Mouse (Mus musculus): ENCODE measurements at regions not wholly inside any gene's neighbourhood (a gene's known extent, or its start where the extent isn't known, plus 50 kb on each side); places are given as distances from the start of the nearest gene placed in this dataset.

DNA sequence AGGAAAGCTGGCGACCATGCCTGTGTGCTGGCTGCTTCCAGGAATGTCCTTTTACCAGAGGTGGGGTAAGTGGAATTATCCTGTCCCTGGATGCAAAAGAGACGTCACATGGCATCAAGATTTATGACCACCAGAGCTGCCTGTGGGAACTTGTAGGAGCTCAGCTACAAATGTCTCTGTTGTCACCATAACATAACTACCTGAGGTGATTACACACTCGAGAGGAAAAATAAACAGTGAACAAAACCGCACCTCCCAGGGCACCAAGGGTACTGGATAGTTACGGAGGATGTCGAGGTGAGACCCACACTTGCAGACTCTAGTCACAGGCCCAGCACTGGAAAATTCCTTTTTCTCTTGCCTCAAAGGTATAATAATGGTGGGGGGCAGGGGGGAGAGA is 185.1 kb upstream of the Foxq1 start:
- intact Hi-C loops (cut with DNase I): no loop called here
- DNase-seq: no peak

DNA sequence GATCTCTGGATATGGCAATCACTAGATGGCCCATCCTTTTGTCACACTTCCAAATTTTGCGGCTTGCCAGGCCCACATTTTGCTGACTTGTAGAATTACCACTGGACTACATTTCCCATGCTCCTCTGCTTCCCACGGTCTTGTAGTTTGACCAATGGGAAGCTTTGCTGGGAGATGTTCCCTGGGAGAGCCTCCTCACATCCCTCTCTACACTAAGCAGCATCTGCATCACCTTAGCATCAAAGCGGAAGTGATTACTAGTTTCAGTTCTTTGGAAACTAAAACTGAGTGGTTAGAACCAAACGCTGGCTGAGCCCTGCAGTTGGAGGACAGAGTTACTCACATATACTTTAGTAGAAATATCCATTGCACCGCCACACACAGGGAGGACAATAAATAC is 181.9 kb upstream of the Foxq1 start:
- DNase-seq: no peak
- intact Hi-C loops (cut with DNase I): no loop called here

DNA sequence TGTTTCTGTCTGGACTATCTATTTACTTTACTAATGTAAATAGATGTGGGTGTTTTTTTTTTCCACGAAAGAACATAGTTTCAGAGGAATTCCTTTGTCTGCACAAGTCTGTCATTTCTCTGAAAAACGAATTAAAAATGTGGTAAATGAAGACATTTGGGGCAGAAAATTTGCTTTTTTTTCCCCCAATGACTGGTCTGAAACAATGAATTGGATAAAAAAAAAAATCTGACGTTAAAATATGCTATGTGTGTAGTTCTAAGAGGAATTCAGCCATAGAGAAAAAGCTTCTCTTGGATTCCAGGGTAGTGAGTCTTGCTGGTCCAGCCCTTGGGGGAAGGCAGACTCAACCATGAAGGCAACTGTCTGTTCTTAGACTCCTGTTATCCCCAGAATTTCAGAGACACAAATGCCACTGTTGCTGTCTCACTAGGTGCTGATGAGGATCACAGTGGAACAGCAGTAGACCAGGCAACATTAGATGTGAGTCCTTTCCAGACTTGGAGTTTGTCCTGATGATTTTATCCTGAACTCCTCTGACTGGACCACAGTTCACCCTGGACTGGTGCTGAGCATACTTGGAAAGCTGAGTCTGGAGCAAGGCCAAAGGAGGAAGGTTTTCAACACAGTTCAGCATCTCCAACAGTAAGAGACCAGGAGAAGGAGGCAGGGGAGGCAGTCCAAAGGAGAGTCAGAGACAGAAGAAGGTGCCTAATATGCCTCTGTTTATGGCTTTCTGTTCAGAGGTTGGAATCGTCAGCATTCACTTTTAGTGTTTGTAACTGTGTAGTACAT is 162.3 kb upstream of the Foxq1 start:
- no peak for DNase-seq
- intact Hi-C loops (cut with DNase I): no loop called here

DNA sequence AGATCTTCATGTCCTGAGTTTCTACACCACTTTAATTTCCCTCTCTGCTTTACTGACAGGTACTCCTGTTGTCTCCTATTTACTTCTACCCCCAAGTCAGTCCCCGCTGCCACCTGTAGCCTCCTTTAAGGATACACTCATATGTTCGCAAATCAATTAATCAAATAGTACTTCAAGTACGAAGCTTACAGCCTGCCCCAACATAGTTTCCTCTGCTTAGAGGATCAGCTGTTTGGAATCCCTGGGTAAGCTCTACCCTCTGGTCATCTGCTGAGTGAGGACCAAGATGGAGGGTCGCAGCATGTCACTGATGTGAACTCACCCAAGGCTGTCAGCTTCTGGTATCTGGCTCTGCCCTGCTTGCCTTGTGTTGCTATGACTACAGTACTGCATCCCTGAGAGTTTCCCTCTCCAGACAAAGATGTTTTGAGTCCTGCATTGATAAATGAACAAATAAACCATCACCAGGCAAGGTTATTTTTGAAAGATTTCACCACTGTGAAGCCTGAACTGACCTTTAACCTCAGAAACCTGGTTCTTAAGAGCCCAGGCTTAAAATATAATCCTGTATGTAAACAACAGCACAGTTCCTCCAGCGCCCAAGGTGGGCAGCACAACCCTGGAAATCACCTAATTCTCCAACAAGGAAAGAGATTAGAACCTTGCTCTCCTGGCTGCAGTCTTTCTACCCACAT is 159.6 kb upstream of the Foxq1 start:
- intact Hi-C loops (cut with DNase I): no loop called here
- DNase-seq: no peak

DNA sequence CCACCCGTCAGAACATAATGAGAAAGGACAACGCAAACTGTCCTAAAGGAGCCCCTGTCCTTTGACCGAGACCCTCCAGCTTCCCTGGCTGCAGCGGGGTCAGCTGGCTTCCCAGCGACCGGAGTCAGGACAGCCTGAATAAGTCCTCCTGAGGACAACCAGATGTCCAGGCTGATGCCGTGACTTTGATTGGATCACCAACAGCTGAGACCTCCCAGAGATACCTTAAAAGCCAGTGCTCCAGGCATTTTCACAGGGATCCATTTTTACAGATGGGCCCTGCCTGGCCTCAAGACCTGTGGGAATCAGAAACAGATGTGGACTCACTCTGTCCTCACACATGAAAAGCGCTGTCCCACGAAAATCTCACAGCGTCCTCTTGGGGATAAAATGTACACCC is 158.7 kb upstream of the Foxq1 start:
- DNase-seq: no peak
- intact Hi-C loops (cut with DNase I): no loop called here

DNA sequence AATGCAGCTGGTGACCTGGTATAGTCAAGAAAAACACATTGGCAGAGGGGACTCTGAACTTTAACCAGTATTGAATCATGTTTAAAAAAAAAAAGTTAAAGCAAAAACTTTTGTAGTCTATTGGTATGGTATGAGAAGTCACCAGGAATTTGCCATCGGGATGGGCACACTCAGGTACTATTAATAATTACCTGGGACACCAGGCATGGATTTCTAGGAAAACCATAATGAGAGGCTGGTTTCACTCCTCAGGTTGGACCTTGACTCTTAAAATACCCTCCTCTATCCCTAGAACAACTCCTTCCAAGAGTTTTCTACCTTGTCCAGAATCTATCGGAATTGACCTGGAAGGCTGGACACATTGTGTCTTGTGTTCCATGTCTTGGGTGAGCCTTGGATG is 155.5 kb upstream of the Foxq1 start:
- DNase-seq: no peak
- intact Hi-C loops (cut with DNase I): no loop called here

DNA sequence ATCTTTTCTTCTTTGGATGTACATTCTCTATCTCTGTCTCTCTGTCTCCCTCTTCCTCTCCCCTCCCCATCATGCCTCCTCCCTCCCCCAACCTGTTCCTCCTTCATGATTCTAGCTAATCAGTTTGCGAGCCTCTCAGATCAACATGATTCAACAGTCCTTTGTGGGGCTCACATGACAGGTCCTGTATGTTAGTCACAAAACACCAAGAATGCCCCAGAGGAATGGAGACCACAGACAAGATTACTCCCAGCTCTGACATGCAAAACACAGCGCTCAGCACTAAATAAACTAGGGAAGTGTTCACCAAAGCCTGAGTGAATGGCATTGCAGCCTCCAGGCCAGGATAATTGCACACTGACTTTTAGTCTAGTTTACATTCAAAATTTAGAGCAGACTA is 150.6 kb upstream of the Foxq1 start:
- intact Hi-C loops (cut with DNase I): no loop called here
- DNase-seq: no peak

DNA sequence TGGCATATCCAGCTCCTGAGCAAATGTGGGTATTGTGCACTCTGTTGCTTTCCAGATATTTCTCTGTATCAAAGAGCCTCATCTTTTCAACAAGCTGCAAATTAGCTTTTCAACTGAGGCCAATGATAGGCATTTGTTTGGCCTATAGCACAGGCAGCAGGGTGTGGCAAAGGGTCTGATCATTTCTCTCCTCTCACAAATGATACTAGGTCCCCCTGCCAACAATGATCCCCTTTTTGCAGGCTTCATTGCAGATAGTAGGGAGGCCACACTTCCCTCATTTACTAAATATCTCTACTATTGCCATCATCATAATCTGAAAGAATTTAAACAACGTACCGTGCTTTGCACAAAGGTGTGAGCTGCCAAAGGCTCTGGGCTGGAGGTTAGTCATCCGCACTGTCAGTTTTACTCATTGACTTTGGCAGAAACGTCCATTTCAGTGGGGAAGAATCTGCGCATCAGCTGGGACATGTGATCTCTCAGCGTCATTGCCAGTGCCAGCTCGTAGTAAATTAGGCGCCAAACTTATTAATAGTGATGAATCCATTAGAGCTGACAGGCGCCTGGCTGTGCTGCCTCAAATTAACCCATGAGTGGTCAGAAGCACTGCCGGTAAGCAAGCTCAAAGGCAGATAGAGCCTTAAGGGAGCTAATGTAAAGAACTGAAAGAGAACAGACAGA is 147.4 kb upstream of the Foxq1 start:
- intact Hi-C loops (cut with DNase I): no loop called here
- no peak for DNase-seq

DNA sequence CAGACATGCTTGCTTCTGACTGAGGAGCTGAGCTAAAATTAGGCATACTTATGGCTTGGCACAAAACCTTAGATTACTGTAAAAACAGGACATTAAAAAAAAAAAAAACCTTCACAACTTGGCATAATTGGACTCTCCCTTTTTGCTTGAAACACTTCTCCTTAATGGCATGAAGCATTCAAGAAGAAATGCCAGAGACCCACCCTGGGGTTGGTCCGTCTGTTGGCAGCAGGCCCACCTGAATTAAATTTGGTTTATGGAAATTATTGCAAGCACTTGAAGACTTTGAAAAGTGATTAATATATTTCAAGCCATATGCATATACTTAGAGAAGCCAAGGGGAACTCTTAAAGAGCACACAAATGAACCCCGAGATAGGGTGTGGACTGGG is 146.8 kb upstream of the Foxq1 start:
- DNase-seq: no peak
- intact Hi-C loops (cut with DNase I): no loop called here

DNA sequence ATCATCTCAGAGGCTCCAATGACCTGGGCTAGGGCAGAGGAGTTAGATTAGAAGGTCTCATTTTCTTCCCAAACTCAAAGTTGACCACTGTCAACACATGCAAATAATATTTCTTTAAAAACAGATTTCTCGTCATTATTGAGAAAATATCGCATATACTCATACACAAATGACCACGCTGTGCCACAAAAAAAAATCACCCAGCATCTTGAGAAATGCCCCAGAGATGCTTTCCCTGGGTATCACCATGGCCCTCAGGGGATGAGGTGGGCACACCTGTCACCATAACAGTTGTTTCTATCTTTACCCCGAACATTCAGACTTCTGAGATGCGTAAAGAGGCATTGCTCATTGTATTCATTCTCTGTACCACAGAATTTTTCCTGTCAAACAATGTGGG is 134.4 kb upstream of the Foxq1 start:
- no peak for DNase-seq
- intact Hi-C loops (cut with DNase I): no loop called here

DNA sequence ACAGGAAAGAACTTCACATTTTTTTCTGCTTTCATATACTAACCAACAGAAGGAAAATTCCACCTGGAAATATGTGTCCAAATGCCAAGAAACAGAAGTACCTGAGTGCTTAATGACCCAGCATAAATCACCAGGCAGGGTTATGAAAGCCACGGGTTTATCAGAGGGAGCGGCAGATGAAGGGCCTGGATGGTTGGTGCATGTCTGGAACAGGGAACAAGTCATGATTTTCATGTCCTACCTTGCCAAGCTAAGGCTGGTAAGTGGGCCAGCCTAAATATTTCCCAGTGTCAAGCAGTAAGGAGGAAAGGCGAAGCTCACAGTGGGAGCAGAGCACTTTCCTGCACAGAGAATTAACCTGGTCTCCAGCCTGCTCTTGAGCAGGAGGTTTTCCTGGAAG is 132.3 kb upstream of the Foxq1 start:
- intact Hi-C loops (cut with DNase I): no loop called here
- DNase-seq: no peak

DNA sequence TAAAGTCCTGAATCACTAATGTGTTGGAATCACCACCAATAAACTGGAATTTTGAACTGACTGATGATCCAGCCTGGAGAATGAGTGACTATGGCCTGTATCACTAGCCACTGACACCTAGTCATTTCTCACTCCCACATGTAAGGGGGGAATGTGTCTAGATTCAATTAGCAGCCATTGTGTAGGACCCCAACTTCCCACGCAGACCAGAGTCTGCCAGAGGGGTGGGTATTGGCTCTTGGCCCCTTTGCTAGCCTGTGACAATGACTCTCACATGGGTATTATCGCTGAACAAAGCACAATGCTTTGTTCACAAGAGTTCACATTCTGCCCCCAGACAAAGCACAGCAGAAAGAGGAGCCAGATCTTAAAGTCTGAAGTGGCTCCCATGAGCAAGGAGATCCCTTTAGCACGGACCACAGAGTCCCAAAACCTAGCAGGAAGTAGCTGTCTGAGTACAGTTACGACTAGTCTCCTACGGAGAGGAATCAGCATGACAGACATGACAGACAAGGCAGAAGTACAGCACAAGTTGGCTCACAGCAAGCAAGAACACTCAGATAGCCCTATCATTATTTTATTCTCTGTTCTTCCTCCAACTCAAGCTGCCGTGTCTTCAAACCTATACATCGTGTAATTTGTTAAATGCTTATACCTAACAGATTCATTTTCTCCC is 130.0 kb upstream of the Foxq1 start:
- intact Hi-C loops (cut with DNase I): no loop called here

DNA sequence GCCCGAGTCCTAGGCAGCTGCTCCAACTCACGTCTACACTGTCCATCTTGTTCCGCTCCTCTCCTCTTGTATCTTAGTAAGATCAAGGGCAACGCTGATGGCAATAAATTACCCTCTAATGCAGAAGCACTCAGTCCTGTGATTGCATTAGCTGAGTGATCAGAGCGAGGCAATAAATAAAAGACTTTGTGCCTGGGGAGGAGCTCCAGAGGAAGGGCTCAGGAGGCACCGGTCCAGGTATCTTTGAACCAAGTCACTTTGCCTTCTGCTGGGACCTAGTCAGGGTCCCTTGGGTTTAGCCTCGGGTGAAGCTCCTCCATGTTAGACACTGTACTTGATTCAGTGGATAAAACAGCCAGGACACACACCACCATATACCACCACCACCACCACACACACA is 119.5 kb upstream of the Foxq1 start:
- intact Hi-C loops (cut with DNase I): no loop called here
- no peak for DNase-seq

More for the DNA sequence above, 130.0 kb upstream of the Foxq1 start:
- no peak for DNase-seq

DNA sequence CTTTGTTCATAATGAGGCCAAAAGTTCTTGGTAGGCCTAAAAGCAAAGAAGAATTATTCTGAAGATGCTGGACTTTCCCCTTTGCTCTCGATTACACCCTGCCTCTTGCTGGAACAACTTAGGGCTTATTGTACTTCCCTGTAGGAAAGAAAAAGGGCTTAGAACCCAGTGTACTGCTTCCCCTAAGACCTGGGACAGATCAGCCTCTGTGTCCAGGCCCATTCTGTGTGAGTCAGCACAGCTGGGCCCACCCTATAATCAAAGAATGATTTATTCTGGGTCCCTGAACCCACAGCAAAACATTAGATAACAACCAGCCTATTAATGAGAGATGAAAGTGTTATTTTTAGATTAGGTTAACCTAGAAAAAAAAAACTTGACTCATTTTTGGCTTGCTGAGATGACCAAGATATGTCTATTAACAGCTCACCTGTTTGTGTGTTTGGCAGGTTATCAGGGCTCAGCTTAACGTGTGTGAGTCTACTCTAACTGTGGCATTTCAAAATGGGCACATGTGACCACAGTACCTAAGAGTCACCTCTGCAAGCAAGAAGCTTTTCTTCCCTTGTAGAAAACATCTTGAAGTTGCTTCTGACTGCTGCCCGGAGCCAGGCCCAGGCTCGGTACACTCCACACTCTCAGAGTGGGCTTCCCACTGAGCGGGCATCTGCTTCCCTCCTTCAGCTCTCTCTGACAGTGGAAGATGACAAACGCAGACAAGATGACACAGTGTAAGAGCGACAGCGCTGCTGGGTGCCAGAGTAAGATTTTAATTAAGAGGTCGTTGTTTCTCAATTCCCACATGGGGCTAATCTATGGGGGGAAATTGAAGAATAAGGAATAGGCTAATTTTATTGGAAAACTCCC is 115.9 kb upstream of the Foxq1 start:
- intact Hi-C loops (cut with DNase I): no loop called here
- no peak for DNase-seq

DNA sequence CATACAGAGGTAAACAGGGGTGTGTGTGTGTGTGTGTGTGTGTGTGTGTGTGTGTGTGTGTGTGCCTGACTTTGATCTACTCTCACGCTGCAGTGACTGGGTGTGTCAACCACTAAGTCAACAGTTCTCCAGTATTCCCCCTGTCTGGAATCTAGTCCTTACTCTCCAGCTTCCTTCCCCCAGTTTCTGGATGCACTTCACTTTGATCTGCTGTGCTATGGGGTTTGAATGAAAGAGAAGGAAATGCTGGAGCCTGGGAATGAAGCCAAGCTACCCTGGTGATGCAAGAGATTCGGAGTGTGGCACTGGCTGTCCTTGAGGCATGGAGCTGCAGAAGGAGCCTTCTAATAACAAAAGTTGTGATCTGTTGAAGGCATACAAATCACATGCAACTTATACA is 97.1 kb upstream of the Foxq1 start:
- DNase-seq: peak in 1 of 2 experiments; percentile 1
- intact Hi-C loops (cut with DNase I): no loop called here

DNA sequence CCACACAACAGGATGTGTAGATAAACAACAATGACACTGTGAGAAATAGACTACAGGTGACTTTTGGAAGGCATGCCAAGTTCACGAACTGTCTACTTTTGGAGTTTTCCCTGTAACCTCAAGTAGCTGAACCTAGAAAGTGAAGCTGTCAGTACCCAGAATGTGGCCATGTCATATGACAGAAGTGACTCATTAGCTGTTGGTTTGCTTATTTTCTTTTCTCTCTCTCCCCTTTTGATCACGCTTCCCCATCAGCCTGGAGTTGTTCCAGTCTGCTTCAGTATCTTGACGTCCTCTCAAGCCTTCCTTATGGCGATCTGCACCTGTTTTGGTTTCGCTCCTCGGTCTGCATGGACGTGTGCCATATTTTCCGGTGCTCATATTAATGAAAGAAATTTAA is 90.8 kb upstream of the Foxq1 start:
- intact Hi-C loops (cut with DNase I): no loop called here
- DNase-seq: no peak

DNA sequence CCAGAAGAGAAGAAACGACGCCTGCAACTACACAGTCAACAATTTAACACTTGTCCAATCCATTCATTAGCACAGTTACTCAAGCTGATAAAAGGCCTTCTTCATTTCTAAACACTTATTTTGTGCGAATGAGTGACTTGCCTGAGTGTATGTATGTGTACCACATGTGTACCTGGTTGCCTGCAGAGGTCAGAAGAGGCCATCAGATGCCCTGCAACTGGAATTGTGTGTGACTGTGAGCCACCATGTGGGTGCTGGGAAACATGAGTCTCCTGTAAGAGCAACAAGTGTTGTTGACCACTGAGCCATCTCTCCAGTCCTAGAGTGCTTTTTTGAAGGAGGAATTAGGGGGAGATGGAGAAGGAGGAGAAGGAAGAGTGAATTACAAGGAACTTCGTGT is 90.2 kb upstream of the Foxq1 start:
- intact Hi-C loops (cut with DNase I): no loop called here
- DNase-seq: no peak

DNA sequence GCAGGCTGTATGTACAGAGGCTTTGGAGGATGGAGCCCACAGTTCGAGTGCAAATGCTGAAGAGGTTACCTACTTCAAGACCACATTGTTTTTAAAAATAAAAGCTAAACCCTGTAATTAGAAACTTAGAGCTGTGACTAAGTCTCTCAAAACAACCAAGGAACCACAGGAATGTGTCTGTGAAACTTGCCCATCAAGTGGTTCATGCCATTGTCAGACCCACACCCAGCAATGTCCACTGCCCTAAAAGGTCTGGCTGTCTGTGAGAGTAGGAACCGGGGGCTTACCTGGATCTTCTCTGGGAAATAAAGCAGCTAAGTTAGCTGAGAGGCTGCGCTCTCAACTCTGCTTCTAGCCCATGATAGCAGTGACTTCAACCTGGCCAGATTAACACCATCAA is 87.8 kb upstream of the Foxq1 start:
- intact Hi-C loops (cut with DNase I): no loop called here
- no peak for DNase-seq

DNA sequence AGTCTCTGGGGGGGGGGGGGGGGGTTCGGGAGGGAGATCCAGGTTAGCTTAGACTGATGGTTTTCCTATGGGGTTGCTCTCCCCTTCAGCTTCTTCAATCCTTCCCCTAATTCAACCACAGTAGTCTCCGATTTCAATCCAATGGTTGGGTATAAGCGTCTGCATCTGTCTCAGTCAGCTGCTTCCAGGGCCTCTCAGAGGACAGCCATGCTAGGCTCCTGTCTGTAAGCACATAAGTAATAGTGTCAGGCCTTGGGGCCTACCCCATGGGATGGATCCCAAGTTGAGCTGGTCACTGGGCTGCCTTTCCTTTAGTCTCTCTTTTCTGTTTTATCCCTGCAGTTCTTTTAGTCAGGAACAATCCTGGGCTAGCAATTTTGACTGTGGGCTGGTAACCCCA is 87.0 kb upstream of the Foxq1 start:
- DNase-seq: no peak
- intact Hi-C loops (cut with DNase I): no loop called here

DNA sequence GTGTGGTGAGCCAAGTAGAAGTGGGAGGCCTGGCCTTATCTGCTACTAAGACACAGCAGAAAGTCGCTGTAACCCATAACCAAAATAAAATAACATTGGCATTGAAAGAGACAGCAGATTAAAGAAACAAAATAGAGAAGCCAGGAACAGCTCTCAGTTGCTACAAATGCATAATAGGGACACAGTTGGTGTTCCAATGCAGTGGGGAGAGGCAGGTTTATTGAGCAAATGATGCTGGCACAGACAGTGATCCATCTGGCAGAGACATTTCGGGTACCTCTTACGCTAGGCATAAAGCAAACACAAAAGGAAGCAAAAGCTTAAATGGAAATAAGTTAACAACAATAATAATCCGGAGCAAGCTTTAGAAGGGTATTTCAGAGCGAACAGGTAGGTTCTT is 83.6 kb upstream of the Foxq1 start:
- intact Hi-C loops (cut with DNase I): no loop called here
- DNase-seq: no peak

All from heart, postnatal 14 days (tissue).